Mouse (Mus musculus) limb, embryonic 11.5 days (tissue): Measurements from ENCODE around the gene Ifitm10. TPM values are rescaled to one million over a fixed set of nuclear protein-coding genes. Genes with fewer than 3 reads are reported as not detected.

Source experiments
- ATAC-seq: fragments of 200-750 bp; cut with Nextera tagmentation; 2 replicates; pipeline ENCODE4 v1.8.0; 2017; ENCODE audit warnings: low read depth; ENCODE audit not compliant: insufficient number of reproducible peaks, low FRiP score, low TSS enrichment
- DNase-seq: peaks from one replicate; pipeline ENCODE4 v3.0.0-alpha.2; 2015; ENCODE audit warnings: low spot score
- H3K27ac ChIP-seq: fragments of 300-500 bp; sonication (generic); replicated peaks from 2 replicates; pipeline ENCODE4 v1.5.1; 2014; ENCODE audit warnings: low read depth, mild to moderate bottlenecking, low read length
- H3K27me3 ChIP-seq: fragments of 300-500 bp; sonication (generic); 2 replicates; pipeline ENCODE4 v1.6.1; 2014; ENCODE audit warnings: mild to moderate bottlenecking, low read length, mixed read lengths; ENCODE audit not compliant: control insufficient read depth, insufficient read depth
- H3K36me3 ChIP-seq: fragments of 300-500 bp; sonication (generic); 2 replicates; pipeline ENCODE4 v1.6.1; 2014; ENCODE audit warnings: mild to moderate bottlenecking, low read length, moderate library complexity, mixed read lengths; ENCODE audit not compliant: control insufficient read depth, insufficient read depth
- H3K4me1 ChIP-seq: fragments of 300-500 bp; sonication (generic); 2 replicates; pipeline ENCODE4 v1.6.1; 2014; ENCODE audit warnings: low read length, mixed read lengths; ENCODE audit not compliant: control insufficient read depth, insufficient read depth
- H3K4me2 ChIP-seq: fragments of 300-500 bp; sonication (generic); 2 replicates; pipeline ENCODE4 v1.6.1; 2014; ENCODE audit warnings: low read depth, mild to moderate bottlenecking, moderate library complexity; ENCODE audit not compliant: severe bottlenecking
- H3K4me3 ChIP-seq: fragments of 300-500 bp; sonication (generic); 2 replicates; pipeline ENCODE4 v1.5.1; 2014; ENCODE audit warnings: low read depth, low read length
- H3K9ac ChIP-seq: fragments of 300-500 bp; sonication (generic); 2 replicates; pipeline ENCODE4 v1.6.1; 2014; ENCODE audit warnings: mild to moderate bottlenecking, low read length
- H3K9me3 ChIP-seq: fragments of 300-500 bp; sonication (generic); 2 replicates; pipeline ENCODE4 v1.6.1; 2016; ENCODE audit warnings: low read length; ENCODE audit not compliant: control insufficient read depth
- WGBS: fragments of 180-500 bp; shearing (Covaris S2); extraction: QIAGEN DNeasy Blood & Tissue Kit; methylation state at CpG from one replicate; pipeline ENCODE4 v1.1.7; 2014; 5-methylcytosine and 5-hydroxymethylcytosine counted together
- polyA plus RNA-seq: library from polyadenylated mRNA; unstranded; fragments of >200 nt; fragmentation: Nextera tagmentation; extraction: Ambion mirVana; gene quantifications from 2 replicates; pipeline ENCODE4 v1.2.1, GENCODE M21; 2014

Ifitm10 gene
- polyA plus RNA-seq, 1 experiment from 2014 or later = 0.72 TPM

- Histone ChIP-seq H3K4me3 (peak within 1 kb of the TSS; percentile 85), H3K4me2 (peak within 1 kb of the TSS; percentile 85), H3K9me3 (no peaks in the 10 kb centered on the region), H3K9ac (peak within 1 kb of the TSS; percentile 82), H3K36me3 (peaks cover 18% of the 10 kb centered on the region), H3K27me3 (no peaks in the 10 kb centered on the region), H3K27ac (no peak within 1 kb of the TSS; the same call in 1 of the 2 replicates), H3K4me1 (peaks cover 9% of the 10 kb centered on the region)
- DNase-seq (peak; percentile 98), ATAC-seq (peak; percentile 93)
- under 1% methylated on average over 55 of the region's 55 CpGs for WGBS
Measured at GRCm38 (mm10) chr7:142387419-142388148, 14.0 kb upstream of the Ifitm10 start, which contains the start of gene Ctsd. Gene Ctsd (minus strand): TSS chr7:142388038.

- Histone ChIP-seq H3K27ac (no peak overlapping the region), H3K27me3 (no peaks in the 10 kb centered on the region), H3K4me3 (peak overlapping the region; percentile 85), H3K9me3 (no peaks in the 10 kb centered on the region), H3K36me3 (peaks cover 25% of the 10 kb centered on the region), H3K4me2 (peak overlapping the region; percentile 85), H3K9ac (peak overlapping the region; percentile 82), H3K4me1 (peaks cover 9% of the 10 kb centered on the region)
- 61% methylated on average over 6 of the region's 6 CpGs for WGBS
- DNase-seq (no peak), ATAC-seq (peak; percentile 9; the same call in 1 of the 2 replicates)
Measured at GRCm38 (mm10) chr7:142386621-142387201, 13.2 kb upstream of the Ifitm10 start.

GRCm38 (mm10) chr7:142385742-142386403 is 12.3 kb upstream of the Ifitm10 start:
- Histone ChIP-seq H3K36me3 (peaks cover 32% of the 10 kb centered on the region), H3K4me3 (no peak overlapping the region), H3K4me1 (peaks cover 9% of the 10 kb centered on the region), H3K4me2 (peak overlapping the region; percentile 85), H3K27ac (no peak overlapping the region), H3K9ac (no peak overlapping the region), H3K9me3 (no peaks in the 10 kb centered on the region), H3K27me3 (no peaks in the 10 kb centered on the region)
- WGBS = 99% methylated on average over 3 of the region's 3 CpGs
- DNase-seq (no peak), ATAC-seq (no peak)

- ATAC-seq = no peak
Measured at GRCm38 (mm10) chr7:142384306-142384705, 10.8 kb upstream of the Ifitm10 start.

GRCm38 (mm10) chr7:142382567-142382966 is 9.0 kb upstream of the Ifitm10 start, which contains the start of gene Gm49369:
Gene Gm49369 (minus strand): TSS chr7:142382667.
- peaks cover 9% of the 10 kb centered on the region for H3K4me1 ChIP-seq
- H3K36me3 ChIP-seq = peaks cover 42% of the 10 kb centered on the region

More at GRCm38 (mm10) chr7:142384306-142384705, 10.8 kb upstream of the Ifitm10 start:
- Histone ChIP-seq H3K9ac (no peak overlapping the region), H3K4me3 (no peak overlapping the region), H3K4me2 (no peak overlapping the region), H3K36me3 (peaks cover 40% of the 10 kb centered on the region), H3K4me1 (peaks cover 9% of the 10 kb centered on the region), H3K27ac (no peak overlapping the region), H3K27me3 (no peaks in the 10 kb centered on the region), H3K9me3 (no peaks in the 10 kb centered on the region)
- DNase-seq = no peak
- 88% methylated on average over 10 of the region's 10 CpGs for WGBS

GRCm38 (mm10) chr7:142381175-142381574 is 7.6 kb upstream of the Ifitm10 start:
- H3K9ac ChIP-seq = no peak overlapping the region
- no peak overlapping the region for H3K4me3 ChIP-seq
- no peak for DNase-seq
- H3K4me2 ChIP-seq = no peak overlapping the region
- WGBS = 89% methylated on average over 4 of the region's 4 CpGs
- no peaks in the 10 kb centered on the region for H3K27me3 ChIP-seq
- H3K4me1 ChIP-seq = no peaks in the 10 kb centered on the region
- H3K27ac ChIP-seq = no peak overlapping the region
- ATAC-seq = no peak
- H3K9me3 ChIP-seq = no peaks in the 10 kb centered on the region
- H3K36me3 ChIP-seq = peaks cover 42% of the 10 kb centered on the region

More at GRCm38 (mm10) chr7:142382567-142382966, 9.0 kb upstream of the Ifitm10 start, which contains the start of gene Gm49369:
- Histone ChIP-seq H3K4me2 (no peak within 1 kb of the TSS), H3K27ac (no peak within 1 kb of the TSS), H3K27me3 (no peaks in the 10 kb centered on the region), H3K9me3 (no peaks in the 10 kb centered on the region), H3K9ac (no peak within 1 kb of the TSS), H3K4me3 (no peak within 1 kb of the TSS)
- no peak for DNase-seq
- no peak for ATAC-seq
- 91% methylated on average over 5 of the region's 5 CpGs for WGBS

GRCm38 (mm10) chr7:142379186-142379585 is 5.6 kb upstream of the Ifitm10 start:
- WGBS = 77% methylated on average over 6 of the region's 6 CpGs
- Histone ChIP-seq H3K36me3 (peaks cover 36% of the 10 kb centered on the region), H3K9ac (no peak overlapping the region), H3K9me3 (no peaks in the 10 kb centered on the region), H3K4me1 (no peaks in the 10 kb centered on the region), H3K27ac (no peak overlapping the region), H3K27me3 (no peaks in the 10 kb centered on the region), H3K4me2 (no peak overlapping the region), H3K4me3 (no peak overlapping the region)
- DNase-seq = no peak
- no peak for ATAC-seq

GRCm38 (mm10) chr7:142377233-142377925 is 3.8 kb upstream of the Ifitm10 start:
- Histone ChIP-seq H3K4me2 (no peak overlapping the region), H3K4me3 (no peak overlapping the region), H3K27me3 (peaks cover 6% of the 10 kb centered on the region), H3K27ac (no peak overlapping the region), H3K9me3 (no peaks in the 10 kb centered on the region), H3K36me3 (peaks cover 22% of the 10 kb centered on the region), H3K9ac (no peak overlapping the region), H3K4me1 (no peaks in the 10 kb centered on the region)
- ATAC-seq (no peak), DNase-seq (no peak)
- 94% methylated on average over 14 of the region's 14 CpGs for WGBS
